Mouse (Mus musculus): ENCODE measurements at regions not wholly inside any gene's neighbourhood (a gene's known extent, or its start where the extent isn't known, plus 50 kb on each side); places are given as distances from the start of the nearest gene placed in this dataset.
A peak's percentile ranks its signal among the peaks of the same experiment; 100 is the strongest.

GRCm38 (mm10) chr6:50781271-50781670, 127.0 kb upstream of the Npvf start:
- no peak for DNase-seq

GRCm38 (mm10) chr6:50782221-50782620, 128.0 kb upstream of the Npvf start:
- DNase-seq, result no peak

GRCm38 (mm10) chr6:50783494-50783893, 129.3 kb upstream of the Npvf start:
- no peak for DNase-seq

GRCm38 (mm10) chr6:50784381-50784780, 130.1 kb upstream of the Npvf start:
- DNase-seq, result no peak

GRCm38 (mm10) chr6:50787666-50788065, 133.4 kb upstream of the Npvf start:
- DNase-seq, result no peak

GRCm38 (mm10) chr6:50799963-50800362, 145.7 kb upstream of the Npvf start:
- DNase-seq, result no peak

GRCm38 (mm10) chr6:50802956-50803355, 148.7 kb upstream of the Npvf start:
- DNase-seq, result no peak

GRCm38 (mm10) chr6:50804477-50805005, 150.3 kb upstream of the Npvf start:
- DNase-seq, result no peak

GRCm38 (mm10) chr6:50806376-50807077, 152.3 kb upstream of the Npvf start:
- peak; percentile 58 for DNase-seq

- DNase-seq, result no peak
Observed at GRCm38 (mm10) chr6:50807187-50808012, 153.2 kb upstream of the Npvf start.

- peak; percentile 93 for DNase-seq
Observed at GRCm38 (mm10) chr6:50808126-50808525, 153.9 kb upstream of the Npvf start.

- DNase-seq, result no peak
Observed at GRCm38 (mm10) chr6:50808811-50809668, 154.8 kb upstream of the Npvf start.

GRCm38 (mm10) chr6:50809669-50809983, 155.4 kb upstream of the Npvf start:
- DNase-seq, result no peak

GRCm38 (mm10) chr6:50814936-50815500, 160.8 kb upstream of the Npvf start:
- no peak for DNase-seq

GRCm38 (mm10) chr6:50815579-50815978, 161.3 kb upstream of the Npvf start:
- DNase-seq, result no peak

GRCm38 (mm10) chr6:50817430-50817829, 163.2 kb upstream of the Npvf start:
- DNase-seq, result no peak

GRCm38 (mm10) chr6:50818433-50818832, 164.2 kb upstream of the Npvf start:
- DNase-seq, result no peak

GRCm38 (mm10) chr6:50818891-50819541, 164.8 kb upstream of the Npvf start:
- no peak for DNase-seq

GRCm38 (mm10) chr6:50821401-50822235, 167.4 kb upstream of the Npvf start:
- DNase-seq, result no peak

- DNase-seq, result no peak
Observed at GRCm38 (mm10) chr6:50822236-50823151, 168.3 kb upstream of the Npvf start.

Measured in right cerebral cortex, postnatal 4 days (tissue).